Mouse (Mus musculus) brain, embryonic 14.5 days (tissue): ENCODE measurements at regions not wholly inside any gene's neighbourhood (a gene's known extent, or its start where the extent isn't known, plus 50 kb on each side); places are given as distances from the start of the nearest gene placed in this dataset.

Experiments used
- DNase-seq: peaks from one replicate; pipeline ENCODE4 v3.0.0-alpha.2; 2011; ENCODE audit warnings: low read depth
- CTCF ChIP-seq: fragments of 200-500 bp; IDR thresholded peaks from 2 replicates; pipeline ENCODE4 v1.5.1; 2012; ENCODE audit warnings: inconsistent platforms, mild to moderate bottlenecking, moderate library complexity, borderline replicate concordance; ENCODE audit not compliant: insufficient read depth, insufficient read length; ENCODE audit errors: extremely low read depth
- POLR2A ChIP-seq: fragments of 200-500 bp; IDR thresholded peaks from 2 replicates; pipeline ENCODE4 v1.6.1; 2012; ENCODE audit warnings: mild to moderate bottlenecking, inconsistent platforms, borderline replicate concordance; ENCODE audit not compliant: poor library complexity, insufficient read depth, insufficient read length, severe bottlenecking; ENCODE audit errors: extremely low read depth

GRCm38 (mm10) chr13:119145713-119146112, 282.7 kb upstream of the Paip1 start:
- no peak for TF ChIP-seq POLR2A
- TF ChIP-seq CTCF: no peak
- DNase-seq: no peak

DNA sequence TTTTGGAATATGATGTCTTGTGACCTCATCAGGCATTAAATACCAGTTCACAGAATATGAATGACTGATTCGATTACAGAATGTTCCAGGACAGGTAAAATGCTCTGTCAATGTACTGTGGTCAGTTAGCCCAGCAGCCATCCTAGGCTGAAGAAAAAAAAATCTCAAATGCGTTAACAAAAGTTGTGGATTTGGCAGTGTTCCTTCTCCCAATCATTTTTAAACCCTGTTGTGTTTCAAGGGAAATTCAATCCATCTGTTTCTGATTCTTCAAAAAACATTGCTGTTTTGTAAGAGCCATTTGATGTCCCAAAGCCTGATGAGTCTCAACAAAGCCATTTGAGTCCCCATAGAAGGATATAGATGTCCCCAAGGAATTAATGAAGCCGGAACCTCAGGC, 280.7 kb upstream of the Paip1 start:
- DNase-seq: no peak
- TF ChIP-seq CTCF (no peak), POLR2A (no peak)

- TF ChIP-seq CTCF: no peak
- TF ChIP-seq POLR2A: no peak
- DNase-seq: no peak
Measured at GRCm38 (mm10) chr13:119149141-119149540, 279.3 kb upstream of the Paip1 start.

GRCm38 (mm10) chr13:119150847-119151548, 277.4 kb upstream of the Paip1 start:
- TF ChIP-seq CTCF (no peak), POLR2A (no peak)
- no peak for DNase-seq

- no peak for TF ChIP-seq CTCF
- no peak for TF ChIP-seq POLR2A
- no peak for DNase-seq
Measured at GRCm38 (mm10) chr13:119177753-119178152, 250.6 kb upstream of the Paip1 start.

- DNase-seq: no peak
- TF ChIP-seq POLR2A (no peak), CTCF (no peak)
Measured at GRCm38 (mm10) chr13:119178212-119178611, 250.2 kb upstream of the Paip1 start.

DNA sequence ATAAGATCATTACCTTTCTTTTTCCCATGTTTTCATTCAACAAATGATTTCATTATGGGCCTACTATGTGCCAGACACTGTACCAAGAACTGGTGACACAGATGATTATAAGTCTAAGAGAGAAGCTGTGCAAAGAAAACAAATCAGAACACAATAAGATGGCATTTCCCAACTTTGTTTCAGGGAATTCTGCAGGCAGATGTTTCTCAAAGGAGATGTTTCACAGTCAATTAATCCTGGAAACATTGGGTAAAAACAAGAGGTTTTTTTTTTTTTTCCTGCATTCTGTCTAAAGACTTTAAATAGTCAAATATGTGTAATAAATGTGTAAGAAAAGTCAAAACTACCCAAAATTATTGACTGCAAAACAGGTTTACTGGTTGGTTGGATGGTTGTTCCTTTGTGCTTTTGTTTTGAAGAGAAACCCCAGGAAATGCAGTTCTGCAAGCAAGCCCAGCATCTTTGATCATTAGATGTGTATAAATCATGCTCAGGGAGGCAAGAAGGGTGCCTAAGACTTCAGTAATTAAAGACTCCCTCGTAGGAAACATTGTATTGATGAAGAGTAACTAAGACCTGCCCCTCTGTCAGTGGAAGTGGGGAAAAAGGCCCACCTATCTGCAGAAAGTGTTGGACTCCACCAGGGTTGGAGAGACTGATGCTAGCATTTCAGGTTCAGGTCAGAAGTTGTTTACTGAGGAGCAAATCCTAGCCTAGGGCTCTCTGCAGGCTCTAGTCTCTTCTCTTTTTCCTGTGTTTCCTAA, 249.1 kb upstream of the Paip1 start:
- DNase-seq: no peak
- no peak for TF ChIP-seq POLR2A
- no peak for TF ChIP-seq CTCF

GRCm38 (mm10) chr13:119184322-119184877, 244.0 kb upstream of the Paip1 start:
- TF ChIP-seq CTCF (no peak), POLR2A (no peak)
- no peak for DNase-seq

GRCm38 (mm10) chr13:119185567-119186143, 242.7 kb upstream of the Paip1 start:
- DNase-seq: no peak
- TF ChIP-seq POLR2A (no peak), CTCF (no peak)

- no peak for DNase-seq
- TF ChIP-seq CTCF: no peak
- no peak for TF ChIP-seq POLR2A
Measured at GRCm38 (mm10) chr13:119231556-119231955, 196.8 kb upstream of the Paip1 start.

GRCm38 (mm10) chr13:119232100-119233029, 196.0 kb upstream of the Paip1 start:
- TF ChIP-seq POLR2A: no peak
- no peak for TF ChIP-seq CTCF
- DNase-seq: no peak

GRCm38 (mm10) chr13:119233030-119233385, 195.4 kb upstream of the Paip1 start:
- TF ChIP-seq CTCF: no peak
- TF ChIP-seq POLR2A: no peak

More at GRCm38 (mm10) chr13:119233030-119233385, 195.4 kb upstream of the Paip1 start:
- DNase-seq: no peak
